Mouse (Mus musculus) kidney, adult 18-20 months (tissue): ENCODE measurements around the gene Il4.

Source experiments
- DNase-seq: peaks from one replicate; pipeline ENCODE4 v3.0.0; 2021

The Il4 gene

DNA sequence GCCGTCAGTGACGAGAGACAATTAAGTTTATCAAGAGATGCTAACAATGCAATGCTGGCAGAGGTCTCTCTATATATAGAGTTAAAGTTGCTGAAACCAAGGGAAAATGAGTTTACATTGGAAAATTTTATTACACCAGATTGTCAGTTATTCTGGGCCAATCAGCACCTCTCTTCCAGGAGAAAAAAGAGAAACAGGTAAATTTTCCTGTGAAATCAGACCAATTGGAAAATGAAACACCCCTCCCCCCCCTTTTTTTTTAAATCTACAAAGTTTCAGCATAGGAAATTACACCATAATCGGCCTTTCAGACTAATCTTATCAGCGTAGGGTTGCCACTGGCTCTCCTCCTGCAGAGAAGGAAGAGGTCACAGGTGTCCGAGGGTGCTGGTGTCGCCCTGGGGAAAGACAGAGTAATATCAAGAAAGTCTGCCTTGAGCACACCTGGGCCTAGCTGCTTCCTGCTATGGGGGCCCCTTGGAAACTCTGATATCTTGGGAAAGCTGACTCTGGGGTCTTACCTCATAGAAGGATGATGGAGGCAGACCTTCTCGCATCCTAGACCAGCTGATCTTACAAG is at the start of gene Il4:
Gene Il4, minus strand, starts transcription at position 51 of the 580 bp plus-strand sequence.
- no peak for DNase-seq

DNA sequence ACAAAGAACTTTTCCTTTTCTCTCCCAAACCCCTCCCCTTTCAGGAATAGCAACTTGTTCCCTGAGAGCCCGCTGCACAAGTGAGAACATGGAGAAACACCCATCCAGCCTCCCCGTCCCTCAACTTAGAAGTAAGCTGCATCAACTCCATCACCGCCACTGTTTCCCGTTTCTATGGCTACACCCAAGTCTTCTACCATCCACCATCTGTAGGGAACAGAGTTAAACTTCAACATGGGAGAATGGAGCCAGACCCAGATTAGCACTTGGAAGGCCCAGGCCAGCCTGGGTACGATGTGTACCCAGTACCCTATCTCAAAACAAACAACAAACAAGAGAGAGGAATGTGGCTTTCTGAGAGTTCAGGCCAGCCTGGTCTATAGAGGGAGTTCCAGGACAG is 45.6 kb upstream of the Il4 start:
- DNase-seq, result no peak

DNA sequence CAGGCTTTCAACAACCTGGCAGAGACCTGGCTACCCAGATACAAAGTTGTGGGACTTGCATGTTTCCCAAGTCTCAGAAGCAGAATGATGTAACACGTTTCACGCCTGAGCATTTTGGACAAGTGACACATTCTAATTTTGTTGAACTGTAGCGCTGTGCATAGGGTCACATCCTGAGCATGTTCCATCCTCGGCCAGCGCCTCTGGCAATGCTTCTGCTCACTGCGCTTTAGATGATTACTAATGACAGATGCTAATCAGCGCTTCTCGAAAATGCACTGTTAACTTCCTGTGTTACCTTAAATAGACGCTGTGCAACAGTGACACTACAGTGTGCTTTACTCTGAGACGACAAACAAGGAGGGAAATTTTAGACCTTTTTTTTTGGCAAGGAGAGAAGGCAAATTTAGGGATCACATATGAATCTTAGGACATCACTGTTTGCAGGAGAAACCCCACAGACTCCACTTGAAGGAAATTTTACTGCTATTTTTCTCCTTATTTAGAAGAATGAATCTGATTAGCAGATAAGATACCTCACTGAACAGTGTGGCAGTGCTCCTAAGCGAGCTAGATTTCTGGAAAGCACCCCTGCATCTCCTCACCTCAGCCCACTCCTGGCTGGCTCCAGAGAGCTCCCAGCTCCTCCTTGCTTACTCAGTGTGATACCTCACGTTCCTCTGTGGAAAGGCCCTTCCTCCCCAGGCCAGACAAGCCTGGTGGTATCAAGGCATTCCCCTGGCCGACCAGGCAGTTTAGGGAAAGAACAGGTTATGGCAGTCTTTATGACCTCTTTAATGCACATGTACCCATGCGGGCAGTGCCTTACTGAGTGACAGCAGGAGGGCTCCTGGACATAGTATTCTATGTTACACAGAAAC is 44.6 kb upstream of the Il4 start:
- DNase-seq, result no peak

GRCm38 (mm10) chr11:53657828-53658227 is 39.4 kb upstream of the Il4 start:
- no peak for DNase-seq

DNA sequence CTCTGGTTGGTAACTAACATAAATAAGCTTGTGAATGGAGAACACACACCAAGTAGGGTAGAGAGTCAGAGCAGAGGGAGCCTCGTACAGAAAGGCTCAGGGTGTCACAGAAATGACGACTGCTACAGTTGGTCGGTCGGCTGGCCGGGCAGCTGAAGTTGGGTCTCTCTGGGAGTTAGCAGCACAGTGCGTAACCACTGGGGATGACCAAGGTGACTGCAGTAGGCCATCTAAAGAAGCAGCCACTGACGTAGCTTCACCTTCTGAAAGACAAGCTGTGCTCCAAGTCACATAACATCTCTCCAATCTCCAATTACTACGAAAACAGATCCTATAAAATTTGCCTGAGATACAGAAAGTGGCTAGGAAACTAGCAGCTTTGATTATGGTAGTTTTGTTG is 38.9 kb upstream of the Il4 start:
- no peak for DNase-seq

GRCm38 (mm10) chr11:53656558-53657202 is 38.2 kb upstream of the Il4 start:
- DNase-seq, result no peak

DNA sequence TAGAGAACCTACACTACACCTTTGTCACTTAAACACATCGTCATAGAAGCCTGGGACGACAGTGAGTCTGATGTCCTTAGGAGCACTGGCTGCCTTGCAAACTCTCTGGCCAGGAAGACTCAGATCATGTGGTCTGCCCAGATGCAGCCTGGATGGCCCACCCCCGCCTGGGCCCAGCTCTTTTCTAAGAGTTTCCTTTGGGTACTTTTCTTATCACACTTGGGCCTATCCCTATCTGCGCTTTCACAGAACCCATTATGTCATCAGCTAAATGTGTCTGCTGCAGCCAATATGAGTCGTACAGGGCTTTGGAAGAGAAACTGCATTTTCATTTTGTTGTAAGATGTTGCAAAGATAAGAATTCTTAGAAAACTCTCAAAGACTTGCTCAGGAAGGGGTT is 36.6 kb upstream of the Il4 start:
- no peak for DNase-seq

DNA sequence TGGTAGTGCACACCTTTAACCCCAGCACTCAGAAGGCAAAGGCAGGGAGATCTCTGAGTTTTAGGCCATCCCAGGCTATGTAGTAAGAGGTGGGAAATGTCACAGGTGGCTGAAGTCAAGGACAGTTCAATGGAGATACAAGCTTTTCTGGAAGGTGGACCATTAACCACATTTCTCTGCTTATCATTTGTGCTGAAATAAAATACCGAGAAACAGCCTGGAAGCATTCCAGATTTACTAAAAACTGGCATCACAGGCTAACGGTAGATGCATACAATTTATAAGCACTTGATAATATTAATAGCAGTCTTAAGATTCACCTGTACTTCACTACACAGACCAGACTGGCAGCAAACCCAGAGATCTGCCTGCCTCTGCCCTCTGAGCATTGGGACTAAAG is 34.0 kb upstream of the Il4 start:
- no peak for DNase-seq

GRCm38 (mm10) chr11:53651441-53651840 is 33.0 kb upstream of the Il4 start:
- DNase-seq, result no peak

DNA sequence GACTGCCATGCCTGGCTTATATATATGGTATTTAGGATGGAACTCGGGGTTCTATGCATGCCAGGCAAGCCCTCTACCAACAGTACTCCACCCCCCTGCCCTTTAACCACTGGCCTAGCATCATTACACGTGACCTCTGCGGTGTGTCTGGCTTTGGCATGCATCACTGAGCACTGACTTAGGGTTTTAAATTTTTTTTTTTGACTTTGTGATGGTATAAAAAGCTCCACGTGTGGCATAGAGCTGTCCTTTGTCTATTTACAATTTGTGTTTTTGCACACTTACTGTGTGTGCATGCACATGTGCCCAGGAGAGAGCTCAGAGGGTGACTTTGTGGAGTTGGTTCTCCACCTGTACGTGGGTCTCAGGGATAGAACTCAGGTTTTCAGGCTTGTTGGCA is 25.5 kb upstream of the Il4 start:
- no peak for DNase-seq

GRCm38 (mm10) chr11:53642744-53643279 is 24.3 kb upstream of the Il4 start:
- no peak for DNase-seq

DNA sequence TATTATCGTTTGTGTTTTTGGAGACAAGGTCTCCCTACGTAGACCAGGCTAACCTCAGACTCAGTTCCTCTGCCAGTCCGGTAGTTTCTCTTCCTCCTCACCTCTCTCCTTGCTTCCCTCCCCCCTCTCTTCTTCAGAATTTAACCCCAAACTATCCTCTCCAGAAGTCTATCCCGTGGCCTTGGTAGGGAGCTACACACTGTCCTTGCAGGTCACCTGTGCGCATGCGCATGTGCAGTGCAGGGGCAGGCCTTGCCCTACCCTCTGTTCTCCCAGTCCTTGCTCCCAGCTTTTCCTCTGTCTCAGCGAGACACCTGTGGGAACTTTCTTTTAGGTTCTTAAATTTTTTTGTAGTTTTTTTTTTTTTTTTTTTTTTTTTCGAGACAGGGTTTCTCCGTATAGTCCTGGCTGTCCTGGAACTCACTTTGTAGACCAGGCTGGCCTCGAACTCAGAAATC is 19.4 kb upstream of the Il4 start:
- no peak for DNase-seq

DNA sequence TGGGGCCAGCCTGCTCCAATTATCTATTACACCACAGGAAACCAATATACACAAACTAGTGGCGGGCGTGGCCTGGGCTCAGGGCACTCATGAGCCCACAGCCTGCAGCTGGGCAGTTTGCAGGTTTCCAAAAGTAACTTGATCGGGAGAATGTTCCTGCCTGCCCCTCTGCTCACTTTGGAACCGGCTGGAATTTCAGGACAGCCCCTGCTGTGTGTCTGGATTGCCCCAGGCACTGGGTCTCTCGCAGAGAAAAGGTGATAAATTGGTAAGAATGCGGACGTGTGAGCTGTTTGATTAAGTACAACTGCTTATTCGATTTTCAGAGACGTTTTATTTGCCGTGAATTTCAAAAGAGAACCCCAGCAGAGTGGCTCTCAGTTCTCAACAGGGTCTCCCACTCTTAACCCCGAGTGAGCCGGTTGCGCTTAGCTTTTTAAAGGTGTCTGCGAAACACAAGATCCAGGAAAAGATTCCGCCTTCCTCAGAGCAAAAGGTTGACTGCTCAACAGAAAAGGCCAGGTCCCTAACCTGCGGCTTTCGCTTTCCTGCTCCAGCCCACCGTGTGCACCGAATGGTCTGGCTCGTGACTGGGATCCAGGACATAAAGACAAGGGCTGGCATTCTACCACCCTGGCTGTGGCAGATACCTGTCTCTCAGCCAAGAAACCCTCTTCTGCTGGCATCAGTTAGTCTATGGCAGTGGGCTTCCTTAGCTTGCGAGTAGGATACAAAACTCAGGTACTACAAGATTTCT is 18.8 kb upstream of the Il4 start:
- DNase-seq, result no peak

GRCm38 (mm10) chr11:53636183-53636646 is 17.7 kb upstream of the Il4 start:
- DNase-seq, result no peak

GRCm38 (mm10) chr11:53635590-53636182 is 17.2 kb upstream of the Il4 start:
- no peak for DNase-seq

- no peak for DNase-seq
These were observed 16.1 kb upstream of the Il4 start, which contains the start of gene Il13 for GRCm38 (mm10) chr11:53634556-53634955. Il13 (minus strand) TSS chr11:53634702.

DNA sequence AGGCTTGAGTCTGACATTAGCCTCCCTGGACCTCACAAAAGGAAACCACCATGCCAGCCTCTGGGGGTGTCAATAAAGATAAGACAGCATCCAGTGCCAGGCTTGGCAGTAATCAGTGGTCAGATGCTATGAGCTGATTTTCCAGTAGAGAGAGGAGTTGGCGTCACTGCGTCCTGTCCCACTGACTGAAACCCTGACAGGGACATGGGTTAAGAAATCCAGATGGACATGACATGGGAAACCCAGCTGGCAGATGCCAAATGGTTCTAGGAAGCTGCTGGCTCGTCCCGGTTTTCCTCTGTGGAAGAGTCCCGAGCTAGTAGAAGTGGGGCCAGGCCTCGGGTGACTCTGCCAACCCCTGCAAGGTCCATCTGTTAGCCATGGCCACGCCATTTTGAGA is 15.2 kb upstream of the Il4 start:
- DNase-seq, result no peak

GRCm38 (mm10) chr11:53632122-53632733 is 13.8 kb upstream of the Il4 start:
- DNase-seq, result no peak

- peak; percentile 70 for DNase-seq
These were observed 9.4 kb upstream of the Il4 start for GRCm38 (mm10) chr11:53627859-53628258.

DNA sequence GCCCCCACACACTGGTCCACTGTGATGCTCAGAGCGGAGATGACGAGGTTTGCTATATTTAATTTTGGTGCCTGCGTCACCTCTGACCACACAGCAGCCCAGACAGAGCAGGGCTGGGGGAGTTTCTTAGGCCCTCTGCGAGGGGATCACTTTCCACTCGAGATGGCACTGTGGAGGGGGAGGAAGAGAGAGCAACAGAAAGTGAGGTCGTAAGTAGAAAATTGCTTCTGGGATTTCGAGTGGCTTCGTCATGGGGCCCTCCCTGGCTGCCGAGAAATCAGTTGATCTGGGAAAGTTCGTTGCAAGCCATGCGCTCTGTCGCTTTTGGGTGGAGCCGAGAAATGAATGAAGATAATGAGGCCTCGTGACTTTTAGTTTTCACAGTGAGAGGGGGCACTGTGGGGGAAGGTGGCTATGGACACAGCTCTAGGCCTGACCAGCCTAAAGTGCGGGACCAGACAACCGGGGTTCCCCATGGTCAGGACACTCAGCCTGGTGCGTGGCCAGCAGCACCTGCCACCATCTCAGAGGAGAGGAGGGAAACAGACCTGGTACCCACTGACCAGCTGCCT is 8.4 kb upstream of the Il4 start:
- no peak for DNase-seq

DNA sequence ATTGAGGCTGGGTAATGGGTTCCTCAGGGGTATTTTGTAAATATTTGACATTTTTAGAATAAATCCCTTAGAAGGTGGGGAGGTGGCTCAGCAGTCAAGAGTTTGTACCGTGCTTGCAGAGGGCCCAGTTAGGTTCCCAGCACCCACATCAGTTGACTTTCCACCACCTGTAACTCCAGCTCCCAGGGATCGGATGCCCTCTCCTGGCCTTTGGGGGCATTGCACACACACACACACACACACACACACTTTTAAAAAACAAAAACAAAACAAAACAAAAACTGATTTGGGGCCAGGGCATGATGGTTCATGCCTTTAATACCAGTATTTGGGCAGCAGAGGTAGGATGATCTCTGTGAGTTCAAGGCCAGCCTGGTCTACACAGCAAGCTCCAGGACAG is 5.7 kb upstream of the Il4 start:
- no peak for DNase-seq

- DNase-seq, result no peak
These were observed 5.1 kb upstream of the Il4 start for GRCm38 (mm10) chr11:53623573-53623972.
